Mouse (Mus musculus) brain, embryonic 14.5 days (tissue): ENCODE measurements at regions not wholly inside any gene's neighbourhood (a gene's known extent, or its start where the extent isn't known, plus 50 kb on each side); places are given as distances from the start of the nearest gene placed in this dataset.

Experiments used
- CTCF ChIP-seq: fragments of 200-500 bp; IDR thresholded peaks from 2 replicates; pipeline ENCODE4 v1.5.1; 2012; ENCODE audit warnings: inconsistent platforms, mild to moderate bottlenecking, moderate library complexity, borderline replicate concordance; ENCODE audit not compliant: insufficient read depth, insufficient read length; ENCODE audit errors: extremely low read depth
- POLR2A ChIP-seq: fragments of 200-500 bp; IDR thresholded peaks from 2 replicates; pipeline ENCODE4 v1.6.1; 2012; ENCODE audit warnings: mild to moderate bottlenecking, inconsistent platforms, borderline replicate concordance; ENCODE audit not compliant: poor library complexity, insufficient read depth, insufficient read length, severe bottlenecking; ENCODE audit errors: extremely low read depth

DNA sequence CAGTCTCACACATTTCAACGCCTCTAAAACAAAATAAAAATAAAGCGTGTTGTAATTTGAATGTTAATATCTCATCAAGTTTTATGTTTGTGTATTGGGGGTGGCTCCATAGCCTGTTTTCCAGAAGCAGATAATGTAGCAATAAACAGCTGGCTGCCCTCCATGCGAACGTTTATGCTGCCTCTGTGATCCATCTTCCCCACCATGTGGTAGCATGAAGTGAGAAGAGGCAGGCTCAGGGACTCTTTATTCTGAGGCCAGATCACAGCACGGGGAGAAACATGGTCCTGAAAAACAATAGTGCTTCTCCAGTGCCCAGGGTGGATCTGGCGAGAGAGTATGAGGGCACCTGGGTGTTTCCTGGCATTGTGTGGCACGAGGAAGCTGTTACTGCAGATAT lies 271.4 kb downstream of the 1700009N14Rik start:
- TF ChIP-seq CTCF (no peak), POLR2A (no peak)
